Mouse (Mus musculus) liver, postnatal 0 days (tissue): ENCODE measurements around the gene Agbl3.

Source experiments
- CTCF ChIP-seq: sonication (generic); IDR thresholded peaks from 2 replicates; pipeline ENCODE4 v1.5.1; 2016; ENCODE audit warnings: antibody characterized with exemption, low read depth
- EP300 ChIP-seq: IDR thresholded peaks from 2 replicates; pipeline ENCODE4 v1.6.1; 2016; ENCODE audit warnings: antibody characterized with exemption, low read depth, mild to moderate bottlenecking

DNA sequence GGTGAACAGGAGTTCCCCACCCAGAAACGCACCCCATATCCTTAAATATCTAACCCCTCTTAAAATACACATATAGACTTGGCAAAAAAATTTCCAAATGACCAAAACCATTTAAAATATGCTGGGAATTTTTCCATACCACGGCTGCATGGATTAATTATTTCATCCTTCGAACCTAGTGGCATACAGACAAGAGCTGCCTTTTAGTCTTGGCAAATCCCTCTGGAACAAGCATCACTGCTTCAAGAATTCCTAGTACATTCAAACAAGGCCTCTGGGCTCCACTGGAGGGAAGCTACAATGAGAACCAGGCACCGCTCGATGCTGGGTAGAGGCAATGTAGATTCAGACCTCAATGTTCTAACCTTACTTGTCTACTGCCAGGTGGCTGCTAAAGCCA is 90.5 kb downstream of the Agbl3 start:
- TF ChIP-seq CTCF (no peak), EP300 (no peak)
